Mouse (Mus musculus): ENCODE results near the gene Fli1.

The Fli1 gene

GRCm38 (mm10) chr9:32414956-32415355, 127.7 kb downstream of the Fli1 start:
- Histone ChIP-seq H3K27me3 (ENCODE audit: control insufficient read depth, insufficient read depth, low read length, poor library complexity, severe bottlenecking) (no peaks in the 10 kb centered on the region), H3K36me3 (ENCODE audit: control insufficient read depth, insufficient read depth, low read length, poor library complexity, severe bottlenecking) (no peaks in the 10 kb centered on the region)
- no peak for DNase-seq (ENCODE audit: low read depth, low spot score)

- Histone ChIP-seq H3K27me3 (ENCODE audit: control insufficient read depth, insufficient read depth, low read length, poor library complexity, severe bottlenecking) (no peaks in the 10 kb centered on the region), H3K36me3 (ENCODE audit: control insufficient read depth, insufficient read depth, low read length, poor library complexity, severe bottlenecking) (no peaks in the 10 kb centered on the region)
- no peak for DNase-seq (ENCODE audit: low read depth, low spot score)
These were observed 129.7 kb downstream of the Fli1 start for GRCm38 (mm10) chr9:32412836-32413580.

- Histone ChIP-seq H3K27me3 (ENCODE audit: control insufficient read depth, insufficient read depth, low read length, poor library complexity, severe bottlenecking) (no peaks in the 10 kb centered on the region), H3K36me3 (ENCODE audit: control insufficient read depth, insufficient read depth, low read length, poor library complexity, severe bottlenecking) (no peaks in the 10 kb centered on the region)
- DNase-seq (ENCODE audit: low read depth, low spot score): no peak
These were observed 131.2 kb downstream of the Fli1 start for GRCm38 (mm10) chr9:32411507-32411906.

DNA sequence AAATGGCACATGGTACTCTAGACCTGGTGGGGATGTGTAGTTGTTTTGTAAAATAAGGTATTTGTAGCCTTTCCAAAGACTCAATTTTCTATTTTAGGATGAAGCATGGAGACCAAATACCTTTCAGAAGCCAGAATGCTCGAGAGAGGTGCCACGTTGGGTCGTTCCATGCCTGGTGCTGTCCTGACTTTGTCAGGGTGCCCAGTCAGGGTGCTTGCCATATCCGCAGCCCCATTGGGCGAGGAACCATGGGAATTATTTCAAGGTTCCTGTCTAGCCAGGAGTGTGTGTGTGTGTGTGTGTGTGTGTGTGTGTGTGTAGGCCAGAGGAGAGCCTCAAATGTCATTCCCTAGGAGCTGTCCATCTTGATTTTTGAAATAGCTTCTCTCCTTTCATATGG, 132.0 kb downstream of the Fli1 start:
- Histone ChIP-seq H3K36me3 (ENCODE audit: control insufficient read depth, insufficient read depth, low read length, poor library complexity, severe bottlenecking) (no peaks in the 10 kb centered on the region), H3K27me3 (ENCODE audit: control insufficient read depth, insufficient read depth, low read length, poor library complexity, severe bottlenecking) (no peaks in the 10 kb centered on the region)
- DNase-seq (ENCODE audit: low read depth, low spot score): no peak

- DNase-seq (ENCODE audit: low read depth, low spot score): no peak
- no peaks in the 10 kb centered on the region for H3K36me3 ChIP-seq (ENCODE audit: control insufficient read depth, insufficient read depth, low read length, poor library complexity, severe bottlenecking)
- H3K27me3 ChIP-seq (ENCODE audit: control insufficient read depth, insufficient read depth, low read length, poor library complexity, severe bottlenecking): no peaks in the 10 kb centered on the region
These were observed 133.3 kb downstream of the Fli1 start for GRCm38 (mm10) chr9:32409060-32409961.

GRCm38 (mm10) chr9:32408730-32409059, 134.0 kb downstream of the Fli1 start:
- DNase-seq (ENCODE audit: low read depth, low spot score): no peak
- Histone ChIP-seq H3K36me3 (ENCODE audit: control insufficient read depth, insufficient read depth, low read length, poor library complexity, severe bottlenecking) (no peaks in the 10 kb centered on the region), H3K27me3 (ENCODE audit: control insufficient read depth, insufficient read depth, low read length, poor library complexity, severe bottlenecking) (no peaks in the 10 kb centered on the region)

DNA sequence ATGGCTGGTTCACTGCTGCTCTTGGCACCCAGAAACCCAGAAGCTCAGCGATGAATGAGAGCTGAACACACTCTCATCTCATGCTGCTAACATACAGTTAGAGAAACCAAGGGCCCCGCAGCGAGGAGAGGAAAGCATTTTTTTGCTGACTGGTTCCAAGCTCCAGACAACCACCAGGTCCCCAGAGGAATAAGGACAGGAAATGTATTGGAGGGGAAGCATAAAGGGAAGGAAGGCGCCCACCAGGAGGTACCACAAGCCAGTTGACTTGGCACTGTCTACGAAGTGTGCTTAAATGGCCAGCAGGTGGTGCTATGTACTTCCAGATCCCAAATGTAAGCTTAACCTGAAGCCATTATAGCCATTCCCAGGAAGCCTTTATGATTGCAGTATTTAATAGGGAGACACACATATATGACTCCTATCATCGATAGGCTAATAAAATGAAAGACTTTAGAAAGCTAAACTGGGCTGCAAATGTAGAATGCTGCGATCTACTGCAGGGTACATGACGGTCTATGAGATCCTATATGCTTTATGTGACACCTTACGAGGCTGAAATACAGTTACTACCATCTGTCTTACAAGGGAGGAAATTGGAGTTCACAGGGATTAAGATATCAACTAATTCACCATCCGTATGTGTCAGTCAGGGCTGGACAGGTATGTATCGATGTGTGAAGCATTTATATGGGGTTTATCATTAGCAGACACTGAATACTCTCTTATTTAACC, 137.3 kb downstream of the Fli1 start:
- Histone ChIP-seq H3K27me3 (ENCODE audit: control insufficient read depth, insufficient read depth, low read length, poor library complexity, severe bottlenecking) (no peaks in the 10 kb centered on the region), H3K36me3 (ENCODE audit: control insufficient read depth, insufficient read depth, low read length, poor library complexity, severe bottlenecking) (no peaks in the 10 kb centered on the region)
- peak; percentile 80 for DNase-seq (ENCODE audit: low read depth, low spot score)

- DNase-seq (ENCODE audit: low read depth, low spot score): no peak
- Histone ChIP-seq H3K27me3 (ENCODE audit: control insufficient read depth, insufficient read depth, low read length, poor library complexity, severe bottlenecking) (no peaks in the 10 kb centered on the region), H3K36me3 (ENCODE audit: control insufficient read depth, insufficient read depth, low read length, poor library complexity, severe bottlenecking) (no peaks in the 10 kb centered on the region)
These were observed 141.9 kb downstream of the Fli1 start for GRCm38 (mm10) chr9:32400662-32401161.

DNA sequence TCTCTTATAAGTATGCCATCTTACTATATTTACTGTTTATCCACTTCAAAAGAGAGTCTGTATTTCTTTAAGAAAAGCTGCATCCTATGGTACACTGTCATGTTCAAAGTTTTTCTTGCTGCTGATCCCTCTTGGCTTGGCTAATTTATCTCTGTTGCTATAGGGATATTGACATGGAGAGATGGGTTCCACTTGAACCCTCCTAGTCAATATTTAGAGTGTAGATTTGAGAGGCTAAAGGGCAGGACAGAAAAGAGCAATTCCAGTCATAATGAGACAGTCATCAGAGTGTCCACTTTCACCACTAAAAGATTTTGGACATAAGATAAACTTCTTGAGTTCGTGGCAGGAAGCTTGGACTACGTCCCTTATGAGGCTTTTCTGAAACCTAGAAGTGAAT, 142.4 kb downstream of the Fli1 start:
- Histone ChIP-seq H3K36me3 (ENCODE audit: control insufficient read depth, insufficient read depth, low read length, poor library complexity, severe bottlenecking) (no peaks in the 10 kb centered on the region), H3K27me3 (ENCODE audit: control insufficient read depth, insufficient read depth, low read length, poor library complexity, severe bottlenecking) (no peaks in the 10 kb centered on the region)
- DNase-seq (ENCODE audit: low read depth, low spot score): no peak

DNA sequence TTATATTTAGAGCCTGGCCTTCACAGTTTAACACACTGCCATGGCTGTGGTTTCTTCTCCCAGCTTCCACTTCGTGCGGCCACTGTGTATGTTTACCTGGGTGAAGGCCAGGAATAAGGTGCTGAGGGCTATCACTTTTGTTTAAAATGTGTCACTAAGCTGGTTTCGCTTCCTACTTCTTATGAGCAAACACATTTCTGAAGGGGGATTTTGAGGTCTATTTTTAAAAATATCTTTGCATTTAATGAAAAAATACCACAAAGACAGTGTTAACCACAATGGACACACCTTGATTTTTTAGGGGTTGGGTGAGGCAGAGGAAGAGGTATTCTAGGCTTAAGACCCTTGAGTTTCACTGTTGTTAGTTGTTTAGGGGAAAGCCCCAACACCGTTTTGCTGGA, 147.9 kb downstream of the Fli1 start:
- H3K27me3 ChIP-seq (ENCODE audit: control insufficient read depth, insufficient read depth, low read length, poor library complexity, severe bottlenecking): no peaks in the 10 kb centered on the region
- DNase-seq (ENCODE audit: low read depth, low spot score): peak; percentile 86
- no peaks in the 10 kb centered on the region for H3K36me3 ChIP-seq (ENCODE audit: control insufficient read depth, insufficient read depth, low read length, poor library complexity, severe bottlenecking)

DNA sequence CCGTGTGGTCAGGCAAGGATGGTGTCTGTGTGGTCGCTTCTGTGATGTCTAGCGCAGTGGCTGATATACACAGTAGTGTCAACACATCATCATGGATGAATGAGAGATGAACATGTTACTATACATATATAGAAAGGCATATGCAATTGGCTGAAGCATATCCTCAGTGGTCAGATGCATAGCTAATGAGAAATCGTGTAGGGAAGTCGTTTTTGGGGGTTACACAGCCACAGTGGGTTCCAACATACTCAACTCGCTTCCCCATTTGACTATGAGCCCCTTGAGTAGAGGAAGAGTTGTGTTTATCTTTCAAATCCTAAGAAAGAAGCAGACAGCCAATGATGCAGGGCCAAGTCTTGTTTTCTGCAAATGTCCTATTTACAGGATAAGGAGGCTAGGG, 149.9 kb downstream of the Fli1 start:
- no peaks in the 10 kb centered on the region for H3K27me3 ChIP-seq (ENCODE audit: control insufficient read depth, insufficient read depth, low read length, poor library complexity, severe bottlenecking)
- peak; percentile 57 for DNase-seq (ENCODE audit: low read depth, low spot score)
- H3K36me3 ChIP-seq (ENCODE audit: control insufficient read depth, insufficient read depth, low read length, poor library complexity, severe bottlenecking): no peaks in the 10 kb centered on the region

- DNase-seq (ENCODE audit: low read depth, low spot score): no peak
- no peaks in the 10 kb centered on the region for H3K36me3 ChIP-seq (ENCODE audit: control insufficient read depth, insufficient read depth, low read length, poor library complexity, severe bottlenecking)
- no peaks in the 10 kb centered on the region for H3K27me3 ChIP-seq (ENCODE audit: control insufficient read depth, insufficient read depth, low read length, poor library complexity, severe bottlenecking)
These were observed 151.0 kb downstream of the Fli1 start for GRCm38 (mm10) chr9:32391701-32392100.

GRCm38 (mm10) chr9:32391092-32391491, 151.6 kb downstream of the Fli1 start:
- Histone ChIP-seq H3K27me3 (ENCODE audit: control insufficient read depth, insufficient read depth, low read length, poor library complexity, severe bottlenecking) (no peaks in the 10 kb centered on the region), H3K36me3 (ENCODE audit: control insufficient read depth, insufficient read depth, low read length, poor library complexity, severe bottlenecking) (no peaks in the 10 kb centered on the region)
- peak; percentile 87 for DNase-seq (ENCODE audit: low read depth, low spot score)

DNA sequence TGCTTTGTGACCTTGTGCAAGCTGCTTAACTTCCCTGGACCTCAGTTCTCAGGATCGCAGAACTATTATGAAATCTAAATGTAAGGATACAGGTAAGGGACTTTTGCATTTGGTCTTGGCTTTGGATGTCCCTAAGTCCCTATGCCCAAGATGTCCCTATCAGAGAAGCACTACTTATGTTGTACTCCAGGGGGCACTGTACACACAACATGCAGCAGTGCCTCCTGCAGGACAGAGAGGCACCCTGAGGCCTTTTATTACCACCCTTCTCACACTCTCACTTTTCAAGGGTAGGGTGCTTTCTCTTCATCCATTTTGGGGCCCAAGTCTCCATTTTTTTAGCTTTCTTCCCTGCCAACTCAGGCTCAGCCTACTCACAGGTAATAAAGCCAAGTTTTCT, 154.5 kb downstream of the Fli1 start:
- H3K27me3 ChIP-seq (ENCODE audit: control insufficient read depth, insufficient read depth, low read length, poor library complexity, severe bottlenecking): no peaks in the 10 kb centered on the region
- H3K36me3 ChIP-seq (ENCODE audit: control insufficient read depth, insufficient read depth, low read length, poor library complexity, severe bottlenecking): no peaks in the 10 kb centered on the region
- DNase-seq (ENCODE audit: low read depth, low spot score): peak; percentile 83

DNA sequence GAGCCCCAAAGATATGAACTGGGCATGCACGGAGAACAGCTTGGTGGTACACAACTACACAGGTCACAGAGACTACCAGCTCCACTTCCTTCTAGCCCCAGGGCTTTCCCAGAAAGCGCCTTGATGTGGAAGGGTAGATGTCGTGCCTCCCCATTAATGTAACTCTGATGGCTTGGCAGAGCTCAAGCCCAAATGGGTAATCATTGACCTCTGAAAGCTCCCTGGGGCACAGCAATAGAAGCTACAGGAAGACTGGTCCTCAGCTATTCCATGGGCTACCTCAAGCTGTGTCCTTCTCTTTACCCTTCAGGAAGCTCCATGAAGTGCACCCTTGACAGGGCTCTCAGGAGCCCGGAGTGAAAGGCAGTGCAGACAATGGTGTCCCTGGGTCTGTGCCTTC, 157.8 kb downstream of the Fli1 start:
- Histone ChIP-seq H3K27me3 (ENCODE audit: control insufficient read depth, insufficient read depth, low read length, poor library complexity, severe bottlenecking) (no peaks in the 10 kb centered on the region), H3K36me3 (ENCODE audit: control insufficient read depth, insufficient read depth, low read length, poor library complexity, severe bottlenecking) (no peaks in the 10 kb centered on the region)
- DNase-seq (ENCODE audit: low read depth, low spot score): no peak
